Mouse (Mus musculus) spleen, postnatal 14 days (tissue): Measurements from ENCODE around the gene Gm20738.
"Not testable (repeated sequence)": the region's sequence is repeated elsewhere in the genome, so short reads cannot be mapped to it uniquely, and the experiment has no call there.

Experiments
- DNase-seq, 2 experiments: peaks; one replicate each; pipeline ENCODE4 v3.0.0; 2021 to 2022; ENCODE audit warnings: low spot score in 2 of 2

Gm20738 gene

GRCm38 (mm10) chrY:37957511-37957910 lies at the start of gene Gm20738:
Gm20738 (plus strand) TSS chrY:37957811.
- not testable (repeated sequence) for DNase-seq
